Mouse (Mus musculus): ENCODE results near the gene Agmo. TPM values are rescaled to one million over a fixed set of nuclear protein-coding genes. Genes with fewer than 3 reads are reported as not detected.
A peak's percentile ranks its signal among the peaks of the same experiment; 100 is the strongest.

The Agmo gene
- polyA plus RNA-seq, 1 experiment from 2014 or later, result 0.52 TPM

DNA sequence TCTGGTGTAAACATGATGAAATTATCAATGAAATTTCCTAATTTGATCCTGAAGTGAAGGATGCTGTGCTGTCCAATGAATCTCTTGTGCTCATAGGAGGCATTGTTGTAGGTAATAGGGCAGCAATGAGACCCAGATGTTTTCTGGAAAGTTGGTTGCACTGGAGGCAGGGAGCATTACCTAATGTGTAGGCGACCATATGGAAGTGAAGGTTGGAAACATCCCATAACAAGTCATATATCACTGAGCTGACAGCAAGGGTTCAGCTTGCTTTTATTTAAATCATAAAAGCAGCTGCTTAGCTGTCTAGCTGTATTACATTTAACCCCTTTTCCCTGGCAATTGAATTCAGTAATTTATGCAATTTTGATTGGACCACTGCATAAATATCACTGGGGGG, 299.6 kb downstream of the Agmo start:
- no peak for DNase-seq (ENCODE audit: low spot score)
- Histone ChIP-seq H3K4me3 (ENCODE audit: low read depth, low read length) (no peak overlapping the region), H3K36me3 (ENCODE audit: control insufficient read depth, insufficient read depth, low read length) (no peaks in the 10 kb centered on the region), H3K4me2 (ENCODE audit: low read depth) (no peak overlapping the region), H3K4me1 (ENCODE audit: control insufficient read depth, insufficient read depth, low read length) (no peaks in the 10 kb centered on the region), H3K9ac (ENCODE audit: low read length) (no peak overlapping the region), H3K27ac (ENCODE audit: low read depth, low read length) (no peak overlapping the region), H3K9me3 (ENCODE audit: control insufficient read depth, low read length) (no peaks in the 10 kb centered on the region), H3K27me3 (ENCODE audit: control insufficient read depth, insufficient read depth, low read length) (no peaks in the 10 kb centered on the region)
- peak; percentile 63; the same call in 1 of the 2 replicates for ATAC-seq (ENCODE audit: insufficient read depth, low FRiP score, low TSS enrichment)
- WGBS, result 52% methylated on average over 1 of the region's 1 CpGs

DNA sequence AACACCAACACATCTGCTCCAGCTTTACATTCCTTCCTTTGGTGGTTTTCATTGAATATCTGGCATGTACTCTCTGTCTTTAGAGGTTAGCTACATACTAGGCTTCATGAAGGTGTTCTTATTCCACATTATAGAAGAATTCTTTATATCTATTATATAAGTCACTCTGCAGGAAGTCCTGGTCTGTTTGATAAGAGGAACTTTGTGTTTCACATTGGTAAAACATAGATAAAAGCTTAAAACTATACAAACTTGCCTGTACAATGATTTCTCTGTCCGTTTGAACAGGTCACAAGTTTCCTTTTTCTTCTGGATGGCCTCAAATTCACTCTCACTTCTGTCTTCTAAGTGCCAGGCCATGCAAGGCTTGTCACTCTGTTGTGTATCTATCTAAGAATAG, 316.8 kb downstream of the Agmo start:
- Histone ChIP-seq H3K9ac (ENCODE audit: low read length) (no peak overlapping the region), H3K9me3 (ENCODE audit: control insufficient read depth, low read length) (no peaks in the 10 kb centered on the region), H3K36me3 (ENCODE audit: control insufficient read depth, insufficient read depth, low read length) (no peaks in the 10 kb centered on the region), H3K27ac (ENCODE audit: low read depth, low read length) (no peak overlapping the region), H3K27me3 (ENCODE audit: control insufficient read depth, insufficient read depth, low read length) (no peaks in the 10 kb centered on the region), H3K4me1 (ENCODE audit: control insufficient read depth, insufficient read depth, low read length) (no peaks in the 10 kb centered on the region), H3K4me3 (ENCODE audit: low read depth, low read length) (no peak overlapping the region), H3K4me2 (ENCODE audit: low read depth) (no peak overlapping the region)
- no peak for DNase-seq (ENCODE audit: low spot score)
- no peak for ATAC-seq (ENCODE audit: insufficient read depth, low FRiP score, low TSS enrichment)
- 67% methylated on average over 1 of the region's 1 CpGs for WGBS

DNA sequence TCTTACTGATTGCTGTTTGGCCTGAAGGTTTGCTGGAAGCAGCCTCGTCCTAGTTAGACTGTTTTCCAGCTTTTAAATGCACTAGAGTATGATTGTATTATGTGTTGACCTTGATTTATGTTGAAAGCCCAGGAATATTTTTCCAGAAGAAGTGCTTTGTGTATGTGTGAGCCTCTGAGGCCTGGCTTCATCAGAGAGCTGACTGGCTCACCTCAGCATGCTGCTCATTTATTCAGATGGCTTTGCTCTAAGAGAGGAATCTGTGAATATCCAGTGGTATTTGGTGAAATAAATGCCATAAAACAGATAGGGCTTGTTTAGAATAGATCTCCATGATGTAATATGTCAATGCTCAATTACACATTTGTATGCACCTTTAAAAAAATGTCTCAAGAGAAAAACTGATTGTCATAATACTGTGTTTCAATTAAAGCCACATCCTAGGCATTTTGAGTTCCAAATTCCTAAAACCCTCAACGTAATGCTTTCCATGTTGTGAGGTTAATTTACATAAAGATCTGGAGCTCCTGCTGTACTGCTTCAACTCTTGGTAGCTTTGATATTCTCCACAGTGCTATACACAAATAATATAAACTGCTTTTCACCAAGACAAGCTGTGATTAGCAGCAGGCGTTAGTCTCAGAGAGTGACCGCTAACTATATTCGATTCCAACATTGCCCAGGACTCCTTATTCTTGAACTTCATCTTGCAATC, 324.6 kb downstream of the Agmo start:
- Histone ChIP-seq H3K36me3 (ENCODE audit: control insufficient read depth, insufficient read depth, low read length) (no peaks in the 10 kb centered on the region), H3K27me3 (ENCODE audit: control insufficient read depth, insufficient read depth, low read length) (no peaks in the 10 kb centered on the region), H3K27ac (ENCODE audit: low read depth, low read length) (no peak overlapping the region), H3K4me3 (ENCODE audit: low read depth, low read length) (no peak overlapping the region), H3K9me3 (ENCODE audit: control insufficient read depth, low read length) (no peaks in the 10 kb centered on the region), H3K4me2 (ENCODE audit: low read depth) (no peak overlapping the region), H3K9ac (ENCODE audit: low read length) (no peak overlapping the region), H3K4me1 (ENCODE audit: control insufficient read depth, insufficient read depth, low read length) (no peaks in the 10 kb centered on the region)
- ATAC-seq (ENCODE audit: insufficient read depth, low FRiP score, low TSS enrichment), result no peak
- 83% methylated on average over 5 of the region's 5 CpGs for WGBS
- no peak for DNase-seq (ENCODE audit: low spot score)

DNA sequence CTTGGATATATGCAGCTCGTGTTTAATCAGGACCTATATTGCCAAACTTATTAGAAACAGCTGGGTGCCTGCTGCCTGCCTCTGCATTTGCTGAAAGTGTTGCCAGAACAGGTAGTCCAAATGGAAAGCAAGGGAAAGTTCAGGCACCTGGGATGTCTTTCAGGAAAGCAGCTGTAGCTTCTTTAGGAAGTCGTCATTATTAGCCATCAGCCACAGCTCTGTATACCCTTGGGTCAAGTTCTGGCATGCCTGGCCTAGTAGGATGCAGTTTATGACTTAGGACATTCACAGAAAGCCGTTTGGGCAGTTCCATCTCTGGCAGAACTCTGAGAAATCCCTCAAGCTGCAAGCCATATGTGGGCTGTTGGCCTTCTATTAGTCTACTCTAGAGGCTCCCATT, 330.5 kb downstream of the Agmo start:
- ATAC-seq (ENCODE audit: insufficient read depth, low FRiP score, low TSS enrichment) (no peak), DNase-seq (ENCODE audit: low spot score) (no peak)
- no peak overlapping the region for H3K4me3 ChIP-seq (ENCODE audit: low read depth, low read length)
- H3K27ac ChIP-seq (ENCODE audit: low read depth, low read length), result no peak overlapping the region
- no peaks in the 10 kb centered on the region for H3K27me3 ChIP-seq (ENCODE audit: control insufficient read depth, insufficient read depth, low read length)
- no peak overlapping the region for H3K9ac ChIP-seq (ENCODE audit: low read length)
- no peaks in the 10 kb centered on the region for H3K9me3 ChIP-seq (ENCODE audit: control insufficient read depth, low read length)
- H3K36me3 ChIP-seq (ENCODE audit: control insufficient read depth, insufficient read depth, low read length), result no peaks in the 10 kb centered on the region
- 62% methylated on average over 3 of the region's 3 CpGs for WGBS
- no peak overlapping the region for H3K4me2 ChIP-seq (ENCODE audit: low read depth)
- H3K4me1 ChIP-seq (ENCODE audit: control insufficient read depth, insufficient read depth, low read length), result no peaks in the 10 kb centered on the region

- Histone ChIP-seq H3K27ac (ENCODE audit: low read depth, low read length) (no peak overlapping the region), H3K27me3 (ENCODE audit: control insufficient read depth, insufficient read depth, low read length) (no peaks in the 10 kb centered on the region), H3K36me3 (ENCODE audit: control insufficient read depth, insufficient read depth, low read length) (no peaks in the 10 kb centered on the region), H3K4me1 (ENCODE audit: control insufficient read depth, insufficient read depth, low read length) (no peaks in the 10 kb centered on the region), H3K4me3 (ENCODE audit: low read depth, low read length) (no peak overlapping the region), H3K4me2 (ENCODE audit: low read depth) (no peak overlapping the region), H3K9me3 (ENCODE audit: control insufficient read depth, low read length) (no peaks in the 10 kb centered on the region), H3K9ac (ENCODE audit: low read length) (no peak overlapping the region)
- WGBS, result 81% methylated on average over 8 of the region's 8 CpGs
- DNase-seq (ENCODE audit: low spot score) (no peak), ATAC-seq (ENCODE audit: insufficient read depth, low FRiP score, low TSS enrichment) (no peak)
Observed at GRCm38 (mm10) chr12:37582777-37583176, 341.3 kb downstream of the Agmo start.

DNA sequence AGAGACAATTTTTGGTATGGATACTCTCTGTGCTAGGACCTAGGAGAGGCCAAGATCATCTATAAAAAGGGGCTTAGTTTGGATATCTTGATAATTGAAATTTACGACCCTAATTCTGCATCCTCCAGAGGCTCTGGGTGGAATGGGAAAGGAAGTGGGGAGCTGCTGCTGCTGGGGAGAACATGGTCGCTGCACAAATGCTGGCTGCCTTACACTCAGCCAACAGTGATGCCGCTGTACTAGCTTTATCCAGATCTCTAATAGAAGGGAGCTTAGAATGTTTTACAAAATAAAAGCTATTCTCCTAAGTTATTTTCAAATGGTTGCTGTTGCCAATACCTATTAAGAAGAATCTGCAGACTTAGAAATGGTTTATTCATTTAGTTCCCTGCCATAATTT, 351.4 kb downstream of the Agmo start:
- ATAC-seq (ENCODE audit: insufficient read depth, low FRiP score, low TSS enrichment) (no peak), DNase-seq (ENCODE audit: low spot score) (no peak)
- no peak overlapping the region for H3K4me3 ChIP-seq (ENCODE audit: low read depth, low read length)
- H3K27ac ChIP-seq (ENCODE audit: low read depth, low read length), result no peak overlapping the region
- 73% methylated on average over 3 of the region's 3 CpGs for WGBS
- no peaks in the 10 kb centered on the region for H3K4me1 ChIP-seq (ENCODE audit: control insufficient read depth, insufficient read depth, low read length)
- no peaks in the 10 kb centered on the region for H3K27me3 ChIP-seq (ENCODE audit: control insufficient read depth, insufficient read depth, low read length)
- no peaks in the 10 kb centered on the region for H3K36me3 ChIP-seq (ENCODE audit: control insufficient read depth, insufficient read depth, low read length)
- H3K9ac ChIP-seq (ENCODE audit: low read length), result no peak overlapping the region
- no peaks in the 10 kb centered on the region for H3K9me3 ChIP-seq (ENCODE audit: control insufficient read depth, low read length)
- H3K4me2 ChIP-seq (ENCODE audit: low read depth), result no peak overlapping the region

DNA sequence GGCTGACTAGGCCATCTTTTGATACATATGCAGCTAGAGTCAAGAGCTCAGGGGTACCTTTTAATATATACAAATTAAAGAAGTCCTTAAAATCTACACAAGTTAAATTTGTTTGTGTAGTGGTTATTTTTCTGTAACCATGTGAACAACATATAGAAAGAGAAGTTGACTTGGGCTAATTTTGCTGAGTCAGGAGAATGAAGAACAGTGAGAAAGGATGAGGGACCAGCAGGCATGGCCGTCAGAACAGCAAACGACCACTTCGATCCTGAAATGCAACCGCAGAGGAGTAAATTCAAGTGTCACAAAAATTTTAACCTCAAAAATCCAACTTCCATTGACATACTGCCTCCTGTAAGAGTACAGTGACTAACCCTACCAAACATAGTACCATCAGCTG, 371.4 kb downstream of the Agmo start:
- Histone ChIP-seq H3K4me1 (ENCODE audit: control insufficient read depth, insufficient read depth, low read length) (no peaks in the 10 kb centered on the region), H3K9me3 (ENCODE audit: control insufficient read depth, low read length) (no peaks in the 10 kb centered on the region), H3K4me2 (ENCODE audit: low read depth) (no peak overlapping the region), H3K36me3 (ENCODE audit: control insufficient read depth, insufficient read depth, low read length) (no peaks in the 10 kb centered on the region), H3K27ac (ENCODE audit: low read depth, low read length) (no peak overlapping the region), H3K9ac (ENCODE audit: low read length) (no peak overlapping the region), H3K27me3 (ENCODE audit: control insufficient read depth, insufficient read depth, low read length) (no peaks in the 10 kb centered on the region), H3K4me3 (ENCODE audit: low read depth, low read length) (no peak overlapping the region)
- ATAC-seq (ENCODE audit: insufficient read depth, low FRiP score, low TSS enrichment) (no peak), DNase-seq (ENCODE audit: low spot score) (no peak)
- 87% methylated on average over 4 of the region's 4 CpGs for WGBS

- no peak overlapping the region for H3K4me2 ChIP-seq (ENCODE audit: low read depth)
- no peak overlapping the region for H3K4me3 ChIP-seq (ENCODE audit: low read depth, low read length)
- H3K27ac ChIP-seq (ENCODE audit: low read depth, low read length), result no peak overlapping the region
- H3K27me3 ChIP-seq (ENCODE audit: control insufficient read depth, insufficient read depth, low read length), result no peaks in the 10 kb centered on the region
- no peaks in the 10 kb centered on the region for H3K36me3 ChIP-seq (ENCODE audit: control insufficient read depth, insufficient read depth, low read length)
- DNase-seq (ENCODE audit: low spot score) (no peak), ATAC-seq (ENCODE audit: insufficient read depth, low FRiP score, low TSS enrichment) (no peak)
- WGBS, result 90% methylated on average over 2 of the region's 2 CpGs
- H3K9ac ChIP-seq (ENCODE audit: low read length), result no peak overlapping the region
- no peaks in the 10 kb centered on the region for H3K9me3 ChIP-seq (ENCODE audit: control insufficient read depth, low read length)
- no peaks in the 10 kb centered on the region for H3K4me1 ChIP-seq (ENCODE audit: control insufficient read depth, insufficient read depth, low read length)
Observed at GRCm38 (mm10) chr12:37614769-37615168, 373.3 kb downstream of the Agmo start.

DNA sequence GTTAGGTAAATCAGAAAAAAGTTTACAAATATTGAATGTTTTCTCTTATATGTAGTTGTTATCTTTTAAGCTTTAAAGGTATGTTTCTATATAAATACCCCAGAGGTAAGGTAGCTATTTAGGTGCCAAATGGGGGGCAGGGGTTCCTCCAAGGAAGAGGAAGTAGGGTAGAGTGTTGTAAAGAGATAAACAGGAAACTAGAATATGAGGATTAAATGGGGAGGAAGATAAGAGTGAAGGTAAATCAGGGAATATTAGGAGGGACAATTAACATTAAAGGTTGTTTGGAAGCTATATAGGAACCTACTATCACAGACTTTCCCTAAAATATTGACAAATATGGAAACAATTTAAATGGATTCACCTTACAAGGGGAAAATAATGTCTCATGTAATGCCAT, 382.6 kb downstream of the Agmo start:
- DNase-seq (ENCODE audit: low spot score) (no peak), ATAC-seq (ENCODE audit: insufficient read depth, low FRiP score, low TSS enrichment) (no peak)
- Histone ChIP-seq H3K27ac (ENCODE audit: low read depth, low read length) (no peak overlapping the region), H3K9ac (ENCODE audit: low read length) (no peak overlapping the region), H3K4me2 (ENCODE audit: low read depth) (no peak overlapping the region), H3K4me1 (ENCODE audit: control insufficient read depth, insufficient read depth, low read length) (no peaks in the 10 kb centered on the region), H3K36me3 (ENCODE audit: control insufficient read depth, insufficient read depth, low read length) (no peaks in the 10 kb centered on the region), H3K4me3 (ENCODE audit: low read depth, low read length) (no peak overlapping the region), H3K27me3 (ENCODE audit: control insufficient read depth, insufficient read depth, low read length) (no peaks in the 10 kb centered on the region), H3K9me3 (ENCODE audit: control insufficient read depth, low read length) (no peaks in the 10 kb centered on the region)

All from neural tube, embryonic 11.5 days (tissue).